Mouse (Mus musculus): Measurements from ENCODE around the gene Pdss2.

Gene Pdss2

DNA sequence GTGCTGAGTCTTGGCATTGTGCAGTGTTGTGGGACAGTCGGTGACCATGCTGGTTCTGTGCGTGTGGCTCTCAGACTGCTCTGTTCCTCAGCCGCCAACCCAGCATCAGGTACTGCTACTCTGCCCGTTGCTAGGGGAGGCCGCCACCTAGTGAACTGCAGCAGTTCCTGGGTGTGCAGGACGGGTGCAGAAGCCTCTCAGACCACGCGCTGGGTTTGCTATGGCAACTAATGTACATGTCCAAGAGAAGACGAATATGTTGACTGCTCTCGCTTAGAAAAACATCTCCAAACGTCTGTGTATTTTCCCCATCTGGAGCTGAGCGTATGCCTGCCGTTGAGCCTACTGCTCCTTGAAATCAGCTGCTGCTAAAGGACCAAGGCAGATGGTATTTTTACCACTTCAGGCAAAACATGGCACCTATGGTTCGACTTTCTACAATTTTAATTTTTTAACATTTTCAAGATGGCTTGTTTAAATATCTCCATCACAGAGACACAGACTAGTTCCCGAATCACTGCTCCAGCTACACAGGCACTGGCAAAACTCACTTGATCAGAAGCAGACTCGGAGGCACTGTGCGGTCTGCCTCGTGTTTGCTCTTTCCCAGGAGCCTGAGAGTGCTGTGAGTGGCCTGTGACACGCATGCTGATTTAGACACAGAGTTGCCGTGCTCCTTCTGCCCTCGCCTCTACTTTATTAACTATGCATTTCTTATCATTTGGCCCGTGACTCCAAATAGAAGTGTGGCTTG, 199.6 kb downstream of the Pdss2 start:
- in situ Hi-C loops (cut with MboI; ENCODE audit: unreplicated experiment in 2 of 2): no loop called here

DNA sequence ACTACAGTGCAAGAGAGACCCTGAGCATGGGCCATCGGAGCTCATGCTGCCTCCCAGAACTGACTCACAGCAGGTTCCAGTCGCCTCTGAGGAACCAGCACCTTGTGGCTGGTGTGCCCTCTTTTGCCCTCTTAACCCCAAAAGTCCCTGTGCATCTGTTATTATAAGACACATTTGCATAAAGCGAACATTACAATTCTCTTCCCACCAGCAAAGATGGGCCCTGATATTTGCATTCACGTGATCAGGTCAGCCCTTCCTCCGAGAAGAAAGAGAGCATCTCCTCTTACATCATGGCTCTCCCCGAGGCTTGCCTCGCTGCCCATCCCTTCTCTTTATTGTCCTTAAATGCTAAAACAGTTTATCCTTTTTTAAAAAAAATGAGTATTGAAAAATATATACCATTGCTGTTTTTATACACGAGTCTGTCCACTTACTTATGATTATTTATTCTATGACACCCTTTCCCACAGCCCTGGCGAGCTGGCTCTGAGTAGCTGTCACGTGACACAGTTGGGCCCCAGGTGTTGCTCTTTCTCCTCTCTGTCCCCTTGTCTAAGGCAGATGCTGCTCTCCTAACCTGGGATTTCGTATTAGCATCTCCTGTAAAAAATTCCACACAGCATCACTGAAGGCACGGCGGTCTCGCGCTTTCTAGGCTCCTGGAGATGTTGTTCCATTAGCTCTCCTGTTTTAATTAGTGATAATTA, 200.9 kb downstream of the Pdss2 start:
- in situ Hi-C loops (cut with MboI; ENCODE audit: unreplicated experiment in 2 of 2): no loop called here

DNA sequence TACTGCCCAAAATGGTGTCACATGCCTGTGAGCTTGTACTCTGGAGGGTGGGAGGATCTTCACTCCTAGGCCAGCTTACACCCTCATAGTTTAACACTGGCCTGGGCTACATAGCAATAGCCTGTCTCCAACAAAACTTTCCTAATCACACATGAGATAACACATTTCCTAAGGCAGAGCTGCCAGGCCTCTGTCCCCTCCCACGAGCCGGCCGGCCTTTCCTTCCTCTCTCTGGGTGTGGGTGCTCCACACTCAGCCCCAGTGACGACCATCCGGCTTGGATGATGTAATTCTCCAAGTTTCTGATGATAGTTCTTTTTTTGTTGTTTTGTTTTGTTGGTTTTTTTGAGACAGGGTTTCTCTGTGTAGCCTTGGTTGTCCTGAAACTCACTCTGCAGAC, 203.3 kb downstream of the Pdss2 start:
- in situ Hi-C loops (cut with MboI; ENCODE audit: unreplicated experiment in 2 of 2): no loop called here

DNA sequence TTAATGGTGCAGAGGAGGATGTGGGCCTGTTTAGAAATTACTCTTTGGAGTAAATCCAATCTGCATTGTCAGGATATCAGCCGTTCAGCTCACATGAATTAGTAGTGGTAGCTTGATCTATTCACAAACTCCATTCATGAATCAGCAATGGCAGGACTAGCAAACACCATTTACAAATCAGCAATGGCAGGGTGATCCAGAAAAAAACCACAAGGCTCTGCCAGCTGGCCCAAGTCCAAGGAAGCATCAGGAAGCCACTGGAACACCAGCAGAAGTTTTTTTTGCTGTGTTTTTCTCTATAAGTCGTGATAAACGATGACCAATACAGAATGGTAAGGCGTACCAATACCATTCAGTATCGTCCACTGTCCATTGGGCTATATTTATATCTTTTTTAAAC, 209.3 kb downstream of the Pdss2 start:
- in situ Hi-C loops (cut with MboI; ENCODE audit: unreplicated experiment in 2 of 2): no loop called here

DNA sequence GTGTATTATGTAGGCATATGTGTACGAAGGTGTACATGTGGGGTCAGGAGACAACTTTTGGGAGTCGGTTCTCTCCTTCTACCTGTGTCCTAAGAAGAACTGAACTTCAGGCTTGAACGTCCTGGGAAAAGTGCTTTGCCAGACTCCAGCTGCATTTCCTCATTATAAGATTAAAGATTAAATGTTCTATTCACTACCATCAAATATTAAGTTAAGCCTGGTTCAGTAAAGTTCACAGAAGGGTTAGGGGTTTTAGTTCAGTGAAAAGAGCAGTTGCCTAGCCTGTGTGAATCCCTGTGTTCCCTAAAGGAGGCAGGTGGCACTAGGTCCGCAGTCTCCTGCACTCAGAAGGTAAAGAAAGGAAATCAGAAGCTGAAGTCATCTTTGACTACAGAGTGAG, 213.0 kb downstream of the Pdss2 start:
- in situ Hi-C loops (cut with MboI; ENCODE audit: unreplicated experiment in 2 of 2): no loop called here

DNA sequence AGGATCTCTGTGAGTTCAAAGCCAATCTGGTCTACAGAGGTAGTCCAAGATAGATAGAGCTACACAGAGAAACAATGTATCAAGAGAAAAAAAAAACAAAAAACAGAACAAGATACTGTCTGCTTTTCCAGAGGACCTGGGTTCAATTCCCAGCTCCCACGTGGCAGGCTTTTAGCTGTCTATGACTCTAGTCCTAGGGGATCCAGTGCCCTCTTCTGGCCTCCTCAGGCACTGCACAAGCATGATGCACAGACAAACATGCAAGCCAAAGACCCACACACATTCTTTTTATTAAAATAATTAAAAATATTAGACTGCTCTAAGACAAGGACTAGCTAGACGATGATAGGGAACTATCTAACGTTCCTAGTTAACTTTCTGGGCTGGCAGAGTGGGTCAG, 214.5 kb downstream of the Pdss2 start:
- in situ Hi-C loops (cut with MboI; ENCODE audit: unreplicated experiment in 2 of 2): no loop called here

DNA sequence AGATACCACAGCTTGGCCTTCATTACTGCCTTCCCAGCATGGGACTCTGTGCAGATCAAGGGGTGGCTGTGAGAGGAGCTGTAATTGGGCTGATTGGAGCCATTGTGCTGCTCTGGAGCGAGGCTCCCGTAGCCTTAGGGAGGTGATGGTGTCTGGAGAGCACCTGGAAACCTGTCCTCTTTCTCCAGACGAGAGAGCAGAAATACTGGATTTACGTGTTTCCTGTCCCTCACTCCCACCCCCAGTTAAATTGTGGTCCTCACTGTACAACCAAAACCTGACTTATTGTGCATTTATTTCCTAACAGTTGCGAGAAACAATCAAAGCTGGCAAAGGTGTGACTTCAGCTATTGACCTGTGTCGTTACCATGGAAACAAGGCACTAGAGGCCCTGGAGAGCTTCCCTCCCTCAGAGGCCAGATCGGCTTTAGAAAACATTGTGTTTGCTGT, 218.2 kb downstream of the Pdss2 start:
- in situ Hi-C loops (cut with MboI; ENCODE audit: unreplicated experiment in 2 of 2): no loop called here

DNA sequence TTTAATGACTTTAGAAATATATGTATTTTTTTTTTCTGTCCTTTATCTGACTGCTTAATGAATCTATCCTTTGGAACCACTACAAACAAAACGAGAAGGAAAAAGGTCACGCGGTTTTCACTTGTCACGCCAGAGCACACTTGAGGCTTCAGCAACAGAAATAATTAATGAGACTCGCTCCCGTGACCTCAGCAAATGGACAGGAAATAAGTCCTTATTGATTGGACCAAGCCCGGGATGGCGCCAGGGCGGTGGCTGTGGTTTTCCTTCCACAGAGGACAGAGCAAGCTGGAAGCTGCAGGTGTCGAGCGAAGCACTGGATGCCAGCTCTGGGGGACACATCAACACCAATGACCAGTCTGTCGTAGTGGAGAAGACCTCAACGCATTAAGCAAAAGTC, 218.8 kb downstream of the Pdss2 start:
- in situ Hi-C loops (cut with MboI; ENCODE audit: unreplicated experiment in 2 of 2): loop anchor here (10.0 kb wide), 2 partner anchors 225 to 425 kb away; no protein-coding TSS in a partner anchor

DNA sequence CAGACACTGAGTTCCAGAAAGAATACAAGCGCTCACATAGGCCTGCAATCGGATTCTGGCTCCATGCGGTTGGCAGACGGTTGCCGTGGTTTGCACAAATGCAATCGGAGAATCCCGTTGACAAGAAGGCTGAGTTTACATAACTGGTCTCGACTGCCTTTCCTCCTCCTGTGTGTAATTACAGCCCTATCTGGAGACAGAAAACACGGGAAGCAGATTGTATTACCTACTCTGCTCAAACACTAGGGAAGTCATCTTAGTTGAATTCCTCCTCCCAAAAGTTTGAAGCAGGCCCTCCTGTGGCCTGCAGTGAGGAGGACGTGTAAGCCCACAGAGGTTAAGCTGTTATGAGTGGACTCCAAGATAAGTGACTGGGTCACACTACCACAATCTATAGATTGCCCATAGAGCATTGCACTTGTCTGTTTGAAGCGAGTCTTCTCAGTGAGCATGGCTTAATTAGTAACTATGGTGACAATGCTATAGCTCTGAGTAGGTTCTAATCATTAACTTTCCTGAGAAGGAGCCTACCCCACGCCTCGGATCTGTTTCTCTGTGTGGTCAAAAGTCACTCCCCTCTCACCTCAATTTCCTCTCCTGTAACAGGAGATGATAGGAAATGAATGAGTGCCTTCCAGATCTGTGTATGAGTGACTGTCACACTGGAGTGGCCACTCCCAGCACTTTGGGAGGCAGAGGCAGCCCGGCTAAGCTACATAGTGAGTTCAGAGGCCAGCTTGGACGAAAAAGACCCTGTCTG, 219.9 kb downstream of the Pdss2 start:
- in situ Hi-C loops (cut with MboI; ENCODE audit: unreplicated experiment in 2 of 2): loop anchor here (10.0 kb wide), 2 partner anchors 226 to 426 kb away; no protein-coding TSS in a partner anchor

DNA sequence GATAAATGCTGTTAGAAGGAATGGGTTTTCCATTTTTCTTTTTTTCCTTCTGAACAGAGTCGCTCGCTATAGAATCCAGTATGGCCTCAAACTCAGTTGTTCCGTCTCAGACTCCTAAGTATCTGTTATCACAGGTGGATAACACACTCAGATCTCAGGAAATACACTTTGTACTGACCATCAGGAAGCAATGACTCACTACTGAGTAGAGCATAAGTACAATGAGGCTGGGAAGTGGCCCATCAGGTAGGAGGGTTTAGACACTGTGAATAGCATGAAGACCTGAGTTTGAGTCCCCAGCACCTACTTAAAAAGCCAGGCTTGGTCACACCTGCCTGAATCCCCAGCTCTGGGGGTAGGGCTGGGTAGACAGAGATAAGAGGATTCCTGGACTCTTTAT, 227.4 kb downstream of the Pdss2 start:
- in situ Hi-C loops (cut with MboI; ENCODE audit: unreplicated experiment in 2 of 2): loop anchor here (10.0 kb wide), 2 partner anchors 234 to 434 kb away; no protein-coding TSS in a partner anchor

DNA sequence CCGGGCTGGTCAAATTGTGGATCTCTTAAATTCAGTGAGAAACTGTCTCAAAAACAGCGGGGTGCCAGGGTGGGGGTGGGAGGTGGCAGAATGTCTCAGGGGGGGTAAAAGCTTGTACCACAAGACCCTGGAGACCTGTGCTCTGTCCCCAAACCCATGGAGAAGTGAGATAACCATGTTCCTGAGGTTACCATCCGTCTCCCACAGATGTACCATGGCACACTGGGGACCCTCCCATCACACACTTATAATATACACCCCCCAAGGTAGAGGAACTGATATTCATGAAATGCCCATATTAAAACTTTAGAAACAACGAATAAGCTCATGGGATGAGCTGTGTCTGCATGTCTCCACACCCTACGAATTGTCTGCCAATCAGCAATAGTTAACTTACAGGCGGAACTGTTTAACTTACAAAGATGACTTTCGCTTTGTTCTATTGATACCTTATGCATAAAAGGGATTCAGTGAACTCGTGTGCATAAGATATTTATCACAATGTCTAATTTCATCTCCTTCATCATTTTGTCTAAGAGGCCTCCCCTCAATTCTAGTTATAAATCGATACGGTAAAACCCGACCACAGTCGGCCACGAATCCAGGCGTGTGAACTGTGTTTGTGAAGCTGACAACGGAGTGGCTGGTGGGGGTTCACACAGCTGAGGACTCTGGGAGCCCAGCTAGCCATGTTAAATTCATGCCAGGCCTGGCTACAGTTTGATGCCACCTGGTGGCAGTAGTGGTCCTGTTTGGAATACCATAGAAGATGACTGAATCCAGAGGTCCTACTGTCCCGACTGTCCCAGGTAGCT, 230.8 kb downstream of the Pdss2 start:
- in situ Hi-C loops (cut with MboI; ENCODE audit: unreplicated experiment in 2 of 2): loop anchor here in 1 of 2 experiments (5.0 to 10.0 kb wide), 2 partner anchors 77 to 450 kb away; no protein-coding TSS in a partner anchor

DNA sequence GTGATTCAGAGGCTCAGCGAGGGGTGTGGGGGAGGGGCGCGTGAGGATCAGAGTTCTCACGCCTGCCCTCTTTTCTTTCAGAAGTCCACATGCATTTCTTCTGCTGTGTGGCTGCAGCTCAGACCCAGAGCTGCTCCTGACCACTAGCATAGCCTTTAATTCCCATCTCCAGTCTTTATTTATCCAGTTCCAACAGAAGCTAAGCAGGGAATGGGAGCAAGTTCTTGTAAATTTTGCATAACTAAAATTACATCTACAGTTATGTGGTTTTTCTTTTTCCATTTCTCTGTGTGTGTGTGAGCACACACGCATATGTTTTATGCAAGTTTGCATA, 231.3 kb downstream of the Pdss2 start:
- in situ Hi-C loops (cut with MboI; ENCODE audit: unreplicated experiment in 2 of 2): loop anchor here in 1 of 2 experiments (5.0 to 10.0 kb wide), 2 partner anchors 78 to 450 kb away; no protein-coding TSS in a partner anchor

DNA sequence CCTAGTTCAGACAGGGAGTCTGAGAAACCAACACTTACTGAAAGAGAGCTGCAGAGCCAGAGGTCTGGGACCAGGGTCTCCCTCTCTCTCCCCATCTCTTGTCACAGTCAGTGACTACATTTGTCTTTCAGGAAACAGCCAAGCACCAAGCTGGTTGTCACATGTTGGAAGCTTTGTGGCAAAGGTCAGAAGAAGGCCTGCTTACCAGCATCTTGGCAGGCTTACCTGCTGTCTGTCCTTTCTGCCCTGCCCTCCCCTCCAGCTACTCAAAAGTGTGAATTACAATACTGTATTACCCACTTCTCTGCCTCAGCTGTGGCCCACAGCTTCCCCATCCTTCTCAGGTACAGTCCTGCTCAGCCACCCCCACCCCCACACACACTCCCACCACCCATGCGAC, 232.9 kb downstream of the Pdss2 start:
- in situ Hi-C loops (cut with MboI; ENCODE audit: unreplicated experiment in 2 of 2): loop anchor here in 1 of 2 experiments (5.0 to 10.0 kb wide), 2 partner anchors 79 to 452 kb away; no protein-coding TSS in a partner anchor

DNA sequence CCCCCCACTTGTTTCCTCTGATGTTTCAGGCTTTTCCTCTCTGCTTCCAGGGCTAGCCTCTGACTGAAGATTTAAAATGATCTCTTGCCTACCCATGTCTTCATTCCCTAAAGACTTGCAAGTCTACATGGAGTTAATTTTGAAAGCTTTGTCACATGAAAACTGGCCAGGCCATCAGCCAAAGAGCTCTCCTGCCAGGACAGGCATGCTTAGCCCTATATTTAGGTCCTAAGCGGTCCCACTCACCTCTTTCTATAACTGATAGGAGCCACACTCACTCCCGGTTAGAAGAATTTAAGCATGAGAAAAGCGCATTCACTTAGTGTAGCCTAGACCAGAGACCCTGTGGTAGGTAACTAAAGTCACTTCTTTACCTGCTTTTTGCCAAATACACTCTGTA, 233.4 kb downstream of the Pdss2 start:
- in situ Hi-C loops (cut with MboI; ENCODE audit: unreplicated experiment in 2 of 2): loop anchor here in 1 of 2 experiments (5.0 to 10.0 kb wide), 2 partner anchors 80 to 452 kb away; no protein-coding TSS in a partner anchor

DNA sequence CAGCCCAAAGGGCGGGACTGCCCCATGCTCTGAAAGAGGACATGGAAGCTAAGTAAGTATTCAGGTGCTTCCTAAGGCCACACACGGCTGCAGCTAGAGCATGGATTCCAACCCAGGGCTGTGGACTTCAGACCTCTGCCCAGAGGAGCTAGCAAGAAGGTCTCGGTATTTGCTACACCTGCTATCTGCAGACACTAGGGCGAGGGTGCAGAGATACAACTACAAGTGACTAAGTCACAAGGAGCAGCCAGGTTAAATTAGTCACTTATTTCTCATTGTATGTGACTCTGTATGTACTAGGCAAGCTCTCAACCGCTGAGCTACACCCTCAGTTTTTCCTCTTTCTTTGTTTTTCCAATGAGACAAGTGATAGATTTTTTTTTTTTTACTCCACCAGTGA, 241.5 kb downstream of the Pdss2 start:
- in situ Hi-C loops (cut with MboI; ENCODE audit: unreplicated experiment in 2 of 2): loop anchor here in 1 of 2 experiments (10.0 kb wide), 1 partner anchor 258 kb away; no protein-coding TSS in a partner anchor

DNA sequence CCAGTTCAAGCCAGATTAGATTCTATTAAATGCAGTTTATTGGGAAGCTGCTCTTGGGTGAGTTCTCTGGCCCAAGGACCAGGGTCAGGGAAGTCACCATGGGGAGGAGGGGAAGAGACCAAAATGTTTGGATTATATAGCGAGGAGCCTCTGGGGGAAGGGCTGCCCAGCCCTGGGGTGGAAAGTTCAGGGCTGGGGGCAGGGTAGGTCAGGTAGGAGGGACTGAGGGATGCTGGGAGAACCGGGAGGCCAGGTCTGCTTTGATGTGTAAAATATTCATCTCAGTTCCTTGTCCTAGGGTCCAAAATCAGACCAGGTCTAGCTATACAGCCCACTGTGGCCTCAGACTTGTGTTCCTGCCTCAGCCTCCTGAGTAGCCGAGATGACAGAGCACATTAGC, 241.9 kb downstream of the Pdss2 start:
- in situ Hi-C loops (cut with MboI; ENCODE audit: unreplicated experiment in 2 of 2): loop anchor here in 1 of 2 experiments (10.0 kb wide), 1 partner anchor 258 kb away; no protein-coding TSS in a partner anchor

DNA sequence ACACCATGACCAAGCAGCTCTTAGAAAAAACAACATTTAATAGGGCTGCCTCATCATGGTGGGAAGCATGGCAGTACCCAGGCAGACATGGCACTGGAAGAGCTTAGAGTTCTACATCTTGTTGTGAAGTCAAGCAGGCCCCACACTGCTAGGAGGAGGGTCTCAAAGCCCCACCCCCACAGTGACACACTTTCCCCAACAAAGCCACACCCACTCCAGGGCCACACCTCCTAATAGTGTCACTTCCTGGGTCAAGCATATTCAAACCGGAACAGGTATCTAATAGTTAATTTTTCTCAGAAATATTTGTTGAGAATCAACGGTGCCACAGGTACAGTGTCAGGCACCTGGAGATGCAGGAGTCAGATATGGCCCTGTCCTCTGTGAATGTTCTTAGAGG, 244.9 kb downstream of the Pdss2 start:
- in situ Hi-C loops (cut with MboI; ENCODE audit: unreplicated experiment in 2 of 2): loop anchor here in 1 of 2 experiments (10.0 kb wide), 1 partner anchor 261 kb away; no protein-coding TSS in a partner anchor

DNA sequence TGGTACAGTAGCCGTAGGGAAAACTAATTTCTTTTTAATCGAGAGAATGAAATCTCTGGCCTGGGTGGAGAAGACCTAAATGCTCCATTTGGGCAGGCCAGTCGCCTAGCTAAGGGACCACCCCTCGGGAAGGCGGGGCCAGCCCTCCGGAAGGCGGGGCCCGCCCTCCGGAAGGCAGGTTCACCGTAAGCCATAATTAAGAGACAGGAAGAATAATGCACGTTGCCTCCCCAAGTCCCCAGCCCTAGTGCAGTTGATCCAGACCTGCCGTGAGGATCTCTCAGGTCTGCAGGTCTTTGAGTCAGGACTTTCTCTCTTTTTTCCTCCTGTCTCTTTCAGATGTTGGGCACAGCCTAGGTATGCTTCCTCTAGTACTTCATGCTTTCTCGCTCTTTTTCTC, 246.4 kb downstream of the Pdss2 start:
- in situ Hi-C loops (cut with MboI; ENCODE audit: unreplicated experiment in 2 of 2): loop anchor here in 1 of 2 experiments (10.0 kb wide), 1 partner anchor 263 kb away; no protein-coding TSS in a partner anchor

DNA sequence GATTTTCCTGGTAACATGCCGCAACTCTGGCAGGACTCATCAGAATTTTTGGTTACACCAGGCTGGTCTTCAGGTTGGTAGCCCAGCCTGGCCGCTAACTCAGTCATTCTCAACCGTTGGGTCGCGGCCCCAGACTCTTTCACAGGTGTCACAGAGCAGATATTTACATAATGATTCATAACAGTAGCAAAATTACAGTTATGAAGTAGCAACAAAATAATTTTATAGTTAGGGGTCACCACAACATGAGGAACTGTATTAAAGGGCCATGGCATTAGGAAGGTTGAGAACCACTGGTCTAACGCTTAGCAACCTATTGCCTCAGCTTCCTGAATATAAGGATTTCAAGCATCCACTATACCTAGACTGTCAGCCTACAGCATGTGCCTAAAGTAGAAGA, 247.0 kb downstream of the Pdss2 start:
- in situ Hi-C loops (cut with MboI; ENCODE audit: unreplicated experiment in 2 of 2): loop anchor here in 1 of 2 experiments (10.0 kb wide), 1 partner anchor 263 kb away; no protein-coding TSS in a partner anchor

DNA sequence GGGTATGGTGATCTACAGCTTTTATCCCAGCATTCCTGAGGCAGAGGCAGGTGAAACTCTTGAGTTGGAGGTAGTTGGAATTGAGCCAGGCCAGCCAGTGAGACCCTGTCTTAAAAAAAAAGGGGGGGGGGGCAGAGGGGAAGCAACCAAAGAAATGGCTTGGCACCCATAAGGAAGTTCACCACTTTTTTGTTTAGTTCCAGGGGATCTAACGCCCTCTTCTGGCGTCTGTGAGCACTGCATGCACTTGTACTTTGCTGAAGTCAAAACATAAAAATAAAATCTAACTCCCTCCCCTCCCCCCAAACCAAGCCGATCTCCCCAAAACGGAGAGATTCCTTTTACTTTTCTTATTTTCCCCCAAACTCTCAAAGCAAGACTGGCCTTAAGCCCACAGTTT, 254.1 kb downstream of the Pdss2 start:
- in situ Hi-C loops (cut with MboI; ENCODE audit: unreplicated experiment in 2 of 2): no loop called here
